Mouse (Mus musculus) myocyte (in vitro differentiated cells): ENCODE data around the gene Rad9b. TPM values are rescaled to one million over a fixed set of nuclear protein-coding genes. Genes with fewer than 3 reads are reported as not detected.

Experiments
- H3K27me3 ChIP-seq: one replicate; pipeline ENCODE4 v1.6.1; 2011; ENCODE audit not compliant: control insufficient read depth, insufficient read depth, insufficient read length
- H3K36me3 ChIP-seq: one replicate; pipeline ENCODE4 v1.6.1; 2011; ENCODE audit not compliant: control insufficient read depth, insufficient read depth
- H3K4me2 ChIP-seq: one replicate; pipeline ENCODE4 v1.6.1; 2011; ENCODE audit warnings: low read depth, control low read depth
- H3K4me3 ChIP-seq: one replicate; pipeline ENCODE4 v1.5.1; 2011; ENCODE audit warnings: mild to moderate bottlenecking, control low read depth, moderate library complexity
- H3K79me2 ChIP-seq: one replicate; pipeline ENCODE4 v1.6.1; 2011; ENCODE audit not compliant: control insufficient read depth, insufficient read depth
- H3ac ChIP-seq: one replicate; pipeline ENCODE4 v1.6.1; 2011; ENCODE audit not compliant: control insufficient read depth, insufficient read length
- CEBPB ChIP-seq: IDR thresholded peaks from 2 replicates; pipeline ENCODE4 v1.6.1; 2011; ENCODE audit warnings: mild to moderate bottlenecking, moderate library complexity; ENCODE audit not compliant: poor library complexity, insufficient read depth, severe bottlenecking
- E2F4 ChIP-seq: IDR thresholded peaks from one replicate; pipeline ENCODE4 v1.6.1; 2011; ENCODE audit warnings: mild to moderate bottlenecking, control low read depth, moderate library complexity; ENCODE audit not compliant: insufficient read depth
- MAX ChIP-seq: IDR thresholded peaks from one replicate; pipeline ENCODE4 v1.6.1; 2011; ENCODE audit warnings: low read depth, mild to moderate bottlenecking, control low read depth
- MYOD1 ChIP-seq, 3 experiments: IDR thresholded peaks; one replicate each; pipeline ENCODE4 v1.6.1; 2011; ENCODE audit warnings: control low read depth in 2 of 3, low read depth in 2 of 3, mild to moderate bottlenecking in 2 of 3, moderate library complexity in 1 of 3; ENCODE audit not compliant: insufficient read length in 2 of 3, control insufficient read depth in 1 of 3
- MYOG ChIP-seq, 3 experiments: IDR thresholded peaks; one replicate each; pipeline ENCODE4 v1.6.1; 2011; ENCODE audit warnings: control low read depth in 2 of 3, low read depth in 2 of 3, mild to moderate bottlenecking in 2 of 3; ENCODE audit not compliant: insufficient read length in 2 of 3, control insufficient read depth in 1 of 3, insufficient read depth in 1 of 3
- POLR2A ChIP-seq: IDR thresholded peaks from one replicate; pipeline ENCODE4 v1.6.1; 2011; ENCODE audit warnings: low read depth, mild to moderate bottlenecking, control low read depth, moderate library complexity; ENCODE audit not compliant: insufficient read length
- POLR2AphosphoS2 ChIP-seq: IDR thresholded peaks from one replicate; pipeline ENCODE4 v1.6.1; 2011; ENCODE audit warnings: low read depth, control low read depth; ENCODE audit not compliant: insufficient read length
- REST ChIP-seq: IDR thresholded peaks from one replicate; pipeline ENCODE4 v1.6.1; 2011; ENCODE audit warnings: mild to moderate bottlenecking, control low read depth, moderate library complexity; ENCODE audit not compliant: insufficient read depth, insufficient read length
- SRF ChIP-seq: IDR thresholded peaks from one replicate; pipeline ENCODE4 v1.6.1; 2011; ENCODE audit warnings: low read depth; ENCODE audit not compliant: control insufficient read depth, insufficient read length
- TCF12 ChIP-seq: IDR thresholded peaks from one replicate; pipeline ENCODE4 v1.6.1; 2011; ENCODE audit warnings: mild to moderate bottlenecking, control low read depth; ENCODE audit not compliant: poor library complexity, insufficient read depth, severe bottlenecking
- TCF3 ChIP-seq: IDR thresholded peaks from one replicate; pipeline ENCODE4 v1.6.1; 2011; ENCODE audit warnings: low read depth, control low read depth; ENCODE audit not compliant: insufficient read length
- USF1 ChIP-seq: IDR thresholded peaks from one replicate; pipeline ENCODE4 v1.6.1; 2011; ENCODE audit warnings: low read depth, mild to moderate bottlenecking, control low read depth, moderate library complexity
- polyA plus RNA-seq: library from polyadenylated mRNA; unstranded; fragments of >200 nt; fragmentation: generic; extraction: Trizol; gene quantifications from one replicate; pipeline ENCODE4 v1.2.1, GENCODE M21; 2012; ENCODE audit warnings: missing spikeins

The Rad9b gene
- polyA plus RNA-seq, 1 experiment, result 1.9 TPM

DNA sequence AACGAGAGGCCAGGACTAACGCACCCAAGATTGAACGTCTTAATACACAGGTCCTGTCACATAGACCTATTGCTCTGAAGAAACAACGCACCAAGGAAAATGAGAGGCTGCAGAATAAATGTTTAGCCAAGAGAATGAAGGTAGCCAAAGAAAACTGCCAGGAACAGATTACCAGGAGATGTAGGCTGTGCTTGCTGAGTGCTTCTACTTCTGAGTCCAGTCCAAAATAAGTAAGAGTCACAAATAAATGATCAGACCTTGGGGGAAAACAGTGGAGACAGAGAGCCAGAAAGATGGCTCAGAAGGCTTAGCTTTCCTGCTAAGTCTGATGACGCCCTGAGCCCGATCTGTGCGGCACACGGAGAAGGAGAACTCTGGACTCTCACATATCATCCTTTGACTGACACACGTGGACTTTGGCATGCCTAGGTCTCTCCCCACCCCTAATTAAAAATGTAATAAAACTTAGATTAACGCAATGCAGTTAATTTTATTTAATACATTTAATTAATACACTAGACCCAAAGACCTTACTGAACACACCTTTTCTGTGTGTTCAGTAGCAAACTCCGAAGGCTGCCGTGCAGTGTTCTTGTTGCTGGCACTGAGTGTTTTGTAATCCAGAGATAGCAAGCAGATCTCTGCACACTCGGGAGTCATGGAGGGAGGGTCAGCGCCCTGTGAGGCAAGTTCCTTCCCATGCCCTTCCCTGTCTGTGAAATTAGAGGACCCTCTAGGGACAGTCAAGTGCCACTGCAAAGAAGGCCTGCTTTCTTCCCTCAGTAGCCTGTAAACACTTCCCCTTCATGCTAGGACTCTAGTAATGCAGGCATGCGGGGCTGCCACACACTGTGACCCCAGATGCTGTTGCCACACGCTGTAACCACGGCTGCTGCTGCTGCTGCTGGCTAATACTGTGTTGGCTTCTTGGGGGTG lies 51.0 kb downstream of the Rad9b start:
- Histone ChIP-seq H3ac (no peak overlapping the region), H3K36me3 (no peaks in the 10 kb centered on the region), H3K79me2 (peaks cover 45% of the 10 kb centered on the region), H3K4me3 (no peak overlapping the region), H3K4me2 (peak overlapping the region; percentile 62), H3K27me3 (no peaks in the 10 kb centered on the region)
- TF ChIP-seq POLR2AphosphoS2 (no peak), SRF (no peak)

GRCm38 (mm10) chr5:122300071-122300518 lies 53.9 kb downstream of the Rad9b start:
- no peaks in the 10 kb centered on the region for H3K36me3 ChIP-seq
- H3K4me2 ChIP-seq, result peak overlapping the region; percentile 71
- H3ac ChIP-seq, result no peak overlapping the region
- H3K27me3 ChIP-seq, result no peaks in the 10 kb centered on the region
- no peak for TF ChIP-seq MAX
- peak; percentile 62; the same call in 1 of the 2 replicates for TF ChIP-seq CEBPB
- H3K79me2 ChIP-seq, result peaks cover 63% of the 10 kb centered on the region
- no peak overlapping the region for H3K4me3 ChIP-seq

DNA sequence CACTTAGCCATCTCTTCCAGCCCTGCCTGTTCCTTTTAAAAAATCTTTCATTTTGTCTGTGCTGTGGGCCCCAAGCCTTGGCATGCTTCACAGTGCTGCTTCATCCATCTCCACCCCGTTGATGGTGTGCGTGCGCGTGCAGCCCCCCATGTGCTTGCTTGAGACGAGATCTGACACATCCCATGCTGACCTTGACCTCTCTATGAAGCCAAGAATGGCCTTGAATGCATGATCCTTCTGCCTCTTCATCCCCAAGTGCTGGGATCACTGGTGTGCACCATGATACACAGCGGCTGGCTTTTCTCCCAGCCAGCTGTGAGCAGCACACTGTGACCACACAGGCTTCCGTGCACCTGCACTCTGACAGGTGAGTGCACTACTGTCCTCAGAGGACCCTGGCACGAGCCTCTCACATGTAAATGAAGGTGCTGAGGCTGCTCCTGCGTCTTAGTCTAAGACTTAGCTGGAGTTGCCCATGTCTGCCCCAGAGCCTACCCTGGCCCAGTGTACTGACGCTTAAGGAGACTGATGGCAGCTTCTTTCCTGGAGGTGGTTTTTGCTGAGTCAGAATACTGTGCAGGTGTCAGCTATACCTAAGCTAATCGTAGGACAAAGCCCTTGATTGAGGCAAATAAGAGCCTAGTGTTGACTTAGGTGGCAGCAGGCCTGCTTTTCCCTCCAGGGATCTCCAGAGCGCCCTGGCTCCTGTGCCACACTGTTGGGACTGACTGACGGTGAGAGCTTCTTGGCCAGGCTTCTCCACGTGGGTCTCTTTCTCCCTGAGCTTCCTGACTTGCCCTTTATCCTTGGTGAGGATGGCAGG lies 58.7 kb downstream of the Rad9b start:
- H3K4me3 ChIP-seq, result no peak overlapping the region
- TF ChIP-seq MYOD1 (IDR thresholded peaks at IDR 0.05; ENCODE audit: control insufficient read depth in 1 of 3, insufficient read length in 2 of 3, low read depth in 2 of 3) (no peak), MAX (no peak), POLR2AphosphoS2 (no peak), REST (no peak), MYOG (IDR thresholded peaks at IDR 0.05; ENCODE audit: control insufficient read depth in 1 of 3, insufficient read depth in 1 of 3, insufficient read length in 2 of 3, low read depth in 2 of 3) (no peak), CEBPB (no peak), POLR2A (no peak), SRF (no peak), TCF3 (no peak), E2F4 (no peak), USF1 (no peak), TCF12 (no peak)

GRCm38 (mm10) chr5:122294219-122294735 lies 59.8 kb downstream of the Rad9b start:
- H3K27me3 ChIP-seq, result no peaks in the 10 kb centered on the region
- H3K79me2 ChIP-seq, result peaks cover 84% of the 10 kb centered on the region
- no peak for TF ChIP-seq MAX
- no peak for TF ChIP-seq POLR2A
- TF ChIP-seq SRF, result no peak
- TF ChIP-seq REST, result no peak
- TF ChIP-seq POLR2AphosphoS2, result no peak
- no peak for TF ChIP-seq USF1
- no peak for TF ChIP-seq MYOD1 (IDR thresholded peaks at IDR 0.05; ENCODE audit: control insufficient read depth in 1 of 3, insufficient read length in 2 of 3, low read depth in 2 of 3)
- no peak for TF ChIP-seq E2F4
- no peak overlapping the region for H3K4me2 ChIP-seq
- H3K36me3 ChIP-seq, result no peaks in the 10 kb centered on the region
- no peak overlapping the region for H3ac ChIP-seq
- no peak overlapping the region for H3K4me3 ChIP-seq

More for the DNA sequence above, 58.7 kb downstream of the Rad9b start:
- Histone ChIP-seq H3K4me2 (no peak overlapping the region), H3ac (no peak overlapping the region), H3K36me3 (no peaks in the 10 kb centered on the region), H3K79me2 (peaks cover 73% of the 10 kb centered on the region), H3K27me3 (no peaks in the 10 kb centered on the region)

GRCm38 (mm10) chr5:122293131-122293530 lies 60.9 kb downstream of the Rad9b start:
- no peak for TF ChIP-seq SRF
- no peak for TF ChIP-seq POLR2AphosphoS2
- TF ChIP-seq TCF12, result no peak
- TF ChIP-seq CEBPB, result no peak
- no peak for TF ChIP-seq E2F4
- TF ChIP-seq USF1, result no peak
- no peak for TF ChIP-seq TCF3
- no peak for TF ChIP-seq MAX
- no peak for TF ChIP-seq MYOG (IDR thresholded peaks at IDR 0.05; ENCODE audit: control insufficient read depth in 1 of 3, insufficient read depth in 1 of 3, insufficient read length in 2 of 3, low read depth in 2 of 3)
- TF ChIP-seq POLR2A, result no peak
- no peak for TF ChIP-seq REST
- no peak for TF ChIP-seq MYOD1 (IDR thresholded peaks at IDR 0.05; ENCODE audit: control insufficient read depth in 1 of 3, insufficient read length in 2 of 3, low read depth in 2 of 3)
- Histone ChIP-seq H3ac (no peak overlapping the region), H3K27me3 (no peaks in the 10 kb centered on the region), H3K4me2 (no peak overlapping the region), H3K36me3 (no peaks in the 10 kb centered on the region), H3K4me3 (no peak overlapping the region), H3K79me2 (peaks cover 87% of the 10 kb centered on the region)
